Mouse (Mus musculus) liver, embryonic 14.5 days (tissue): ENCODE measurements around the gene Olfr450. TPM values are rescaled to one million over a fixed set of nuclear protein-coding genes. Genes with fewer than 3 reads are reported as not detected.

Source experiments
- ATAC-seq: fragments of 200-750 bp; cut with Nextera tagmentation; 2 replicates; pipeline ENCODE4 v1.8.0; 2017; ENCODE audit warnings: moderate number of reproducible peaks, mild to moderate bottlenecking, moderate library complexity; ENCODE audit not compliant: insufficient read depth
- DNase-seq, 3 experiments: peaks; one replicate each; pipeline ENCODE4 v3.0.0-alpha.2; 2012 to 2013; ENCODE audit warnings: low read depth in 3 of 3, low spot score in 3 of 3
- H3K27ac ChIP-seq: fragments of 300-500 bp; sonication (generic); 2 replicates; pipeline ENCODE4 v1.5.1; 2014; ENCODE audit warnings: moderate library complexity, mild to moderate bottlenecking, control low read depth, inconsistent platforms
- H3K27me3 ChIP-seq: fragments of 300-500 bp; sonication (generic); 2 replicates; pipeline ENCODE4 v1.6.1; 2014; ENCODE audit warnings: mild to moderate bottlenecking, low read length, moderate library complexity; ENCODE audit not compliant: control insufficient read depth, insufficient read depth
- H3K36me3 ChIP-seq: fragments of 300-500 bp; sonication (generic); replicated peaks from 2 replicates; pipeline ENCODE4 v1.6.1; 2014; ENCODE audit warnings: low read depth; ENCODE audit not compliant: control insufficient read depth, insufficient read depth
- H3K4me1 ChIP-seq, 2 experiments: fragments of 200-500 bp in 1 of 2; fragments of 300-500 bp in 1 of 2; sonication (generic) in 1 of 2; replicated peaks; 2 replicates each; pipeline ENCODE4 v1.6.1; 2012 to 2014; ENCODE audit warnings: antibody characterized with exemption in 1 of 2, inconsistent platforms in 1 of 2, low read length in 1 of 2; ENCODE audit not compliant: control insufficient read depth in 2 of 2, insufficient read depth in 2 of 2
- H3K4me2 ChIP-seq: fragments of 300-500 bp; sonication (generic); 2 replicates; pipeline ENCODE4 v1.6.1; 2014; ENCODE audit warnings: low read depth, mild to moderate bottlenecking, control low read depth, moderate library complexity
- H3K4me3 ChIP-seq, 2 experiments: fragments of 200-500 bp in 1 of 2; fragments of 300-500 bp in 1 of 2; sonication (generic) in 1 of 2; 2 replicates each; pipeline ENCODE4 v1.5.1; 2012 to 2014; ENCODE audit warnings: low read depth in 2 of 2, low read length in 2 of 2, mild to moderate bottlenecking in 2 of 2, control low read depth in 1 of 2, inconsistent platforms in 1 of 2, moderate library complexity in 1 of 2; ENCODE audit not compliant: insufficient read depth in 1 of 2
- H3K9ac ChIP-seq: fragments of 300-500 bp; sonication (generic); replicated peaks from 2 replicates; pipeline ENCODE4 v1.6.1; 2014; ENCODE audit warnings: mild to moderate bottlenecking, control low read depth, moderate library complexity
- H3K9me3 ChIP-seq: fragments of 300-500 bp; sonication (generic); 2 replicates; pipeline ENCODE4 v1.6.1; 2016; ENCODE audit warnings: low read length, mixed read lengths; ENCODE audit not compliant: control insufficient read depth
- CTCF ChIP-seq: IDR thresholded peaks from 2 replicates; pipeline ENCODE4 v1.5.1; 2016; ENCODE audit warnings: antibody characterized with exemption, low read depth, control low read depth
- EP300 ChIP-seq: IDR thresholded peaks from 2 replicates; pipeline ENCODE4 v1.6.1; 2016; ENCODE audit warnings: antibody characterized with exemption, low read depth
- WGBS: fragments of 180-500 bp; shearing (Covaris S2); extraction: QIAGEN DNeasy Blood & Tissue Kit; methylation state at CpG from one replicate; pipeline ENCODE4 v1.1.7; 2014; ENCODE audit not compliant: insufficient replicate concordance; 5-methylcytosine and 5-hydroxymethylcytosine counted together
- polyA plus RNA-seq, 2 experiments: library from polyadenylated mRNA; depleted of rRNA in 1 of 2; stranded (reverse) in 1 of 2; unstranded in 1 of 2; fragments of >200 nt; fragmentation: Nextera tagmentation in 1 of 2; extraction: Ambion mirVana in 1 of 2; gene quantifications; 2 replicates each; pipeline versions ENCODE4 v1.2.1 to v1.2.3; 2012 to 2014

The Olfr450 gene
- polyA plus RNA-seq (2012; rRNA removed): not detected in 2 replicates
- polyA plus RNA-seq (2014; fragmentation: Nextera tagmentation; extraction: Ambion mirVana): not detected in 2 replicates

DNA sequence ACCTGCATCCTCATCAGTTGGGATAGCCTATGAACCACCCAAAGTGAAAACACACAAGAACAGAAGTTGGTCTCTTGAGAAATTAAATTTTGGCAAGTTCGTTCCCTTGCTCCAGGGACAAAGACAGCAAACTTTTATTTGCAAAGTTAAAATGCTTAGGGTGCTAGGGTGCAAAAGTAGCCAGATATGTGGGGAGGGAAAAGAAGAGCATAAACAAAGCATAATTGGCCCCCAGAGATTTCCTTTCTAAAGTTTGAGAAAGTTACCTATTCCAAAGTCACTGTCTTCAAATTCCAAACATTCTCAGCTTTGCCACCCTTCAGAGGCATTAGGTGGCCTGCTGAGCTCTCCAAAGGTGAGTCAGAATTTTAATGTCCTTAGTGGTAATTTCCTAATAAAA, at the start of gene Olfr450:
Gene Olfr450 (plus strand): TSS at position 301 of the 400 bp plus-strand sequence.
- no peak for DNase-seq
- H3K4me2 ChIP-seq: no peak within 1 kb of the TSS
- TF ChIP-seq CTCF (no peak), EP300 (no peak)
- no peaks in the 10 kb centered on the region for H3K4me1 ChIP-seq
- no peaks in the 10 kb centered on the region for H3K9me3 ChIP-seq
- WGBS: 39% methylated on average over 1 of the region's 1 CpGs
- no peak for ATAC-seq
- no peak within 1 kb of the TSS for H3K9ac ChIP-seq
- no peak within 1 kb of the TSS for H3K4me3 ChIP-seq
- no peaks in the 10 kb centered on the region for H3K36me3 ChIP-seq
- H3K27ac ChIP-seq: no peak within 1 kb of the TSS
- H3K27me3 ChIP-seq: no peaks in the 10 kb centered on the region

DNA sequence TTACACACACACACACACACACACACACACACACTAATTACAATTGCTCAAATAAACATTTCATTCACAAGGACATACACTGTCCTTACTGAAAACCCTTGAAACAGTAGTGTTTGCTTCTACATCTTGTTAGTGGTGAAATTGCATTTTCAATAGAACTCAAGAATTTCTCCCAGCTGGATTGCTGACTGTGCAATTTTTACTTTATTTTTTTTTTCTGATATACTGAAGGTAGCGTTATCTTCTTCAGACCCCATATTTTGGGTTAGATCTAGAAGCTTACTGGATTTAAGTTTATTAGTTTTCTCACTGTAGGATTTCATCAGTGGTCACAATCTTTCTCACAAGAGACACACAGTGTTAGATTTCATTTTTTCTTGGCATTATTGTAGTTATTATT, 34.7 kb upstream of the Olfr450 start:
- Histone ChIP-seq H3K36me3 (no peaks in the 10 kb centered on the region), H3K4me1 (no peaks in the 10 kb centered on the region), H3K9ac (no peak overlapping the region), H3K4me2 (no peak overlapping the region), H3K4me3 (no peak overlapping the region), H3K9me3 (no peaks in the 10 kb centered on the region), H3K27ac (no peak overlapping the region), H3K27me3 (no peaks in the 10 kb centered on the region)
- 56% methylated on average over 1 of the region's 1 CpGs for WGBS
- ATAC-seq (no peak), DNase-seq (no peak)
- TF ChIP-seq EP300 (no peak), CTCF (no peak)

DNA sequence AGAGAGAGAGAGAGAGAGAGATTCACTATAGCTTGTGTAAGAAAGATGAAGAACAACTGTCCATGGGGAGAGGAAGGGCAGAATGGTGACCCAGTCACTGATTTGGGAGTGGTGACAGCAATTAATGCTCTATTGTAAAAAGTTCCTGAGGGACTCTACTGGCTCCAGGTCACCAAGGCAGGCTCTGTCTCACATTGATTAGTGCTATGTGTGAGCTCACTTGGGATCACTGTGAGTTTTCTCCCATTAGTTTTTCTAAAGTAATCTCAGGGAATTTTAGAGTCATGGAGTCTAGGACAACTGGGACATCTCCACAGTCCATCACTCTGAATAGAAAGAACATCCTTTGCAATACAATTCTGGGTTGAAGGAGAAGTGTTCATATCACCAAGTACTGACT, 26.9 kb upstream of the Olfr450 start, which contains the start of gene Olfr452:
Gene Olfr452 (plus strand): TSS at position 301 of the 400 bp plus-strand sequence.
- Histone ChIP-seq H3K9ac (no peak within 1 kb of the TSS), H3K4me3 (no peak within 1 kb of the TSS), H3K36me3 (no peaks in the 10 kb centered on the region), H3K27ac (no peak within 1 kb of the TSS), H3K9me3 (no peaks in the 10 kb centered on the region), H3K27me3 (no peaks in the 10 kb centered on the region), H3K4me1 (no peaks in the 10 kb centered on the region), H3K4me2 (no peak within 1 kb of the TSS)
- TF ChIP-seq EP300 (no peak), CTCF (no peak)
- DNase-seq (no peak), ATAC-seq (no peak)

GRCm38 (mm10) chr6:42790247-42790948, 21.3 kb upstream of the Olfr450 start:
- H3K36me3 ChIP-seq: no peaks in the 10 kb centered on the region
- no peaks in the 10 kb centered on the region for H3K27me3 ChIP-seq
- H3K9ac ChIP-seq: no peak overlapping the region
- no peak overlapping the region for H3K27ac ChIP-seq
- H3K4me1 ChIP-seq: no peaks in the 10 kb centered on the region
- H3K9me3 ChIP-seq: no peaks in the 10 kb centered on the region
- TF ChIP-seq CTCF (no peak), EP300 (no peak)
- ATAC-seq (no peak), DNase-seq (no peak)
- H3K4me3 ChIP-seq: no peak overlapping the region
- H3K4me2 ChIP-seq: no peak overlapping the region
- 31% methylated on average over 4 of the region's 4 CpGs for WGBS

GRCm38 (mm10) chr6:42790949-42791556, 20.7 kb upstream of the Olfr450 start:
- WGBS: 61% methylated on average over 9 of the region's 9 CpGs
- ATAC-seq (no peak), DNase-seq (no peak)
- Histone ChIP-seq H3K4me1 (no peaks in the 10 kb centered on the region), H3K9ac (no peak overlapping the region), H3K4me2 (no peak overlapping the region), H3K4me3 (no peak overlapping the region), H3K27ac (no peak overlapping the region), H3K9me3 (no peaks in the 10 kb centered on the region), H3K27me3 (no peaks in the 10 kb centered on the region), H3K36me3 (no peaks in the 10 kb centered on the region)
- TF ChIP-seq CTCF (no peak), EP300 (no peak)
